Mouse (Mus musculus): ENCODE results near the gene Wdr13. TPM values are rescaled to one million over a fixed set of nuclear protein-coding genes. Genes with fewer than 3 reads are reported as not detected.

The Wdr13 gene
- polyA plus RNA-seq, 1 experiment from 2014 or later = 24.1 TPM

- Histone ChIP-seq H3K9me3 (no peaks in the 10 kb centered on the region), H3K4me1 (0 out of 2 replicates have a peak, but pooled peaks cover 6% of the 10 kb centered on the region), H3K27ac (no peak overlapping the region), H3K36me3 (peaks cover 3% of the 10 kb centered on the region; the same call in 1 of the 2 replicates), H3K27me3 (replicated peaks) (no peaks in the 10 kb centered on the region), H3K9ac (no peak overlapping the region), H3K4me2 (no peak overlapping the region), H3K4me3 (replicated peaks) (no peak overlapping the region)
- ATAC-seq (ENCODE audit: insufficient read depth, low FRiP score, low read depth) = no peak
- WGBS = 79% methylated on average over 7 of the region's 7 CpGs
Measured at GRCm38 (mm10) chrX:8142948-8143347, 10.3 kb upstream of the Wdr13 start.

DNA sequence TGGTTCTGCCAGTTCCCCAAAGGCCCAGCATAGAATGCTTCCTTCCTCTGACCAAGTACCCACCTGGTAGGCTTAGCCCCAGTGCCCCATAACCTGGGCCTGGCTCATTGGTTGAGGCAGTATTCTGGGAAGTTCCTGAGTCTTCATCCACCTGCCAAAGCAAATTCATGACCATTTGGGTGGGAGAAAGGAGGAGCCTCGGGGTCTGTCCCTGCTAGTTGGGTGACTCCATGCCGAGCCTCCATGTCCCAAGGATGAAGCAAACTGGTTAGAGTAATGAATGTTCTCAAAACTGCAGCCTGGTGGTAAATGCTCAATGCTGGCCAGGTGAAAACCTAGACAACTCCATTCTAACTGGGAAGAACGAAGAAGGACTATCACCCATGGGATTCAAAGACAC, 8.4 kb upstream of the Wdr13 start:
- no peak overlapping the region for H3K9ac ChIP-seq
- 73% methylated on average over 3 of the region's 3 CpGs for WGBS
- ATAC-seq (ENCODE audit: insufficient read depth, low FRiP score, low read depth) = no peak
- H3K4me3 ChIP-seq (replicated peaks) = no peak overlapping the region
- H3K27ac ChIP-seq = no peak overlapping the region
- no peak overlapping the region for H3K4me2 ChIP-seq
- H3K27me3 ChIP-seq (replicated peaks) = no peaks in the 10 kb centered on the region
- H3K36me3 ChIP-seq = peaks cover 3% of the 10 kb centered on the region; the same call in 1 of the 2 replicates
- no peaks in the 10 kb centered on the region for H3K9me3 ChIP-seq
- 0 out of 2 replicates have a peak, but pooled peaks cover 6% of the 10 kb centered on the region for H3K4me1 ChIP-seq

DNA sequence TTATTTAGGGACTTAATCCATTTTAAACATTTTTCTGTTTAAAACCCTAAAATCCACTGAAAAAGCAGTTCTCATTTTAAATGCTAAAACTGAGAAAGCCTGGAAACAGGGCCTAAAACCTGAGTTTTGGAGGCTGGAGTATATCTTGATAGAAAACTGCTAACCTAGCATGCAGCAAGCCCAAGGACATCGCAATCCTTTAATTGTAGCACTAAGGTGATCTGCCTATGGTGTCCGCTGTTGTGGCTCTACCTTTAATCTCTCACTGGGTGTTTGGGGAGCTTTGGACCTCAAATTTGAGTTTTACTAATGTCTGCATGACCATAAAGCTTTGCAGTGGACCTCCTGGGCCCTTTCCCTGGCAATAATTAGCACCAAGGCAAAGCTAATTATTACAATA, 7.8 kb upstream of the Wdr13 start:
- Histone ChIP-seq H3K4me3 (replicated peaks) (no peak overlapping the region), H3K36me3 (peaks cover 3% of the 10 kb centered on the region; the same call in 1 of the 2 replicates), H3K4me1 (0 out of 2 replicates have a peak, but pooled peaks cover 6% of the 10 kb centered on the region), H3K27ac (no peak overlapping the region), H3K9ac (no peak overlapping the region), H3K9me3 (no peaks in the 10 kb centered on the region), H3K4me2 (no peak overlapping the region), H3K27me3 (replicated peaks) (no peaks in the 10 kb centered on the region)
- ATAC-seq (ENCODE audit: insufficient read depth, low FRiP score, low read depth) = no peak
- WGBS = 96% methylated on average over 2 of the region's 2 CpGs

DNA sequence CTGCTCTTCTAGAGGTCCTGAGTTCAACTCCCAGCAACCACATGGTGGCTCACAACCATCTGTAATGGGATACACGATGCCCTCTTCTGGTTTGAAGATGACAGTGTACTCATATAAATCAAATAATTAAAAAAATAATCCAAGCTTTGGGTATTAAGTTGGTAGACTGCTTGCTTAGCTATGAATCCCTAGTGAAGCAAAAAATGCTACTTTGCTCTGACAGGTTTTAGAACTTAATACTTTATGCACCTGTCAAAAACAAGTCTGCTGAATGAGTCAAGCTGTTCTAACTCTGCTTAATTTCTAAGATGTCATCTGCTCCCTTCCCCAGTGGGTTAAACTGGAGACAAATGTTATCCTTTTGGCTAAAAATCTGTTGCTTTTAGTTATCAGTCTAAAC, 6.8 kb upstream of the Wdr13 start:
- no peaks in the 10 kb centered on the region for H3K27me3 ChIP-seq (replicated peaks)
- 39% methylated on average over 1 of the region's 1 CpGs for WGBS
- no peak overlapping the region for H3K4me3 ChIP-seq (replicated peaks)
- H3K9ac ChIP-seq = no peak overlapping the region
- no peaks in the 10 kb centered on the region for H3K9me3 ChIP-seq
- H3K27ac ChIP-seq = no peak overlapping the region
- H3K4me1 ChIP-seq = 0 out of 2 replicates have a peak, but pooled peaks cover 6% of the 10 kb centered on the region
- no peak for ATAC-seq (ENCODE audit: insufficient read depth, low FRiP score, low read depth)
- H3K4me2 ChIP-seq = no peak overlapping the region
- H3K36me3 ChIP-seq = peaks cover 3% of the 10 kb centered on the region; the same call in 1 of the 2 replicates

DNA sequence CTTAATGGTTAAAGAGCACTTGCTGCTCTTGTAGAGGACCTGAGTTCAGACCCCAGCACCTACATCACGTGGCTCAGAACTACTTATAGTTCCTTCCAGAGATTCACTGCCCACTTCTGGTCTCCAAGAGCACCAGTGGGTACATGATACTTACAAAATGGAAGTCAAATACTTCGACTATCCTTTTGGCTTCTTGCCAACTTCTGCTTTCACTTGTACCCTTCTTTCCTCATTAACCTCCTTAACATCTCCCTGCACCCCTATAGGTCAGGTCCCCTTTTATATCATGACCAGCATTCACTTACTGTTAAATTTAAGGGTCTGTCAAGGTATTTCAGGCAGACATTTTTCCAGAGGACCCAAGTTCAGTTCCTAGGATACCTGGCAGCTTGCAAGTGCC, 3.2 kb upstream of the Wdr13 start:
- Histone ChIP-seq H3K27ac (no peak overlapping the region), H3K4me2 (no peak overlapping the region)

DNA sequence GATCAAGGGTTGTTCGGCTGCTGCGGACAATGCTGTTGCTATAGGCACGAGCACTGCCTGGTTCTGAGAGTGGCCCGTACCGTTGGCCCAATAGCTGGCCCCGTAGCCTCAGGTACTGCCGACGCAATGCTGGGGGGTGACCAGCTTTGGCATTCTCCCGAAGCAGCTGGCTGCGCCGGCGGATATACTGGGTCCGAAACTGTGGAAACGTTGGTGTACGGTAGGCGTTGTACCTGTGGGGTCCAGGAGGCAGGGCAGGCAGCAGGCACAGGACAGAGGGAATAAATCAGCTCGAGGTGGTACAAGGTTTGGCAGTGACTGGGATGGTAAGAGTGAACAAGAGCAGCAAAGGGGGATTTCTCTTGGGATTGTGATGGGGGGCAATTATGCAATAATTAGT, 1.3 kb downstream of the Wdr13 start:
- H3K36me3 ChIP-seq = peaks cover 3% of the 10 kb centered on the region; the same call in 1 of the 2 replicates
- H3K27me3 ChIP-seq (replicated peaks) = no peaks in the 10 kb centered on the region
- no peak for ATAC-seq (ENCODE audit: insufficient read depth, low FRiP score, low read depth)
- H3K4me3 ChIP-seq (replicated peaks) = peak overlapping the region; percentile 52
- H3K4me2 ChIP-seq = peak overlapping the region; percentile 52
- H3K9me3 ChIP-seq = no peaks in the 10 kb centered on the region
- no peaks in the 10 kb centered on the region for H3K4me1 ChIP-seq
- no peak overlapping the region for H3K9ac ChIP-seq
- 90% methylated on average over 17 of the region's 17 CpGs for WGBS
- no peak overlapping the region for H3K27ac ChIP-seq

More for the DNA sequence above, 3.2 kb upstream of the Wdr13 start:
- Histone ChIP-seq H3K9me3 (no peaks in the 10 kb centered on the region), H3K4me1 (no peaks in the 10 kb centered on the region), H3K4me3 (replicated peaks) (no peak overlapping the region), H3K27me3 (replicated peaks) (no peaks in the 10 kb centered on the region), H3K36me3 (peaks cover 1% of the 10 kb centered on the region; the same call in 1 of the 2 replicates), H3K9ac (no peak overlapping the region)
- no peak for ATAC-seq (ENCODE audit: insufficient read depth, low FRiP score, low read depth)
- 35% methylated on average over 2 of the region's 2 CpGs for whole genome bisulfite sequencing

GRCm38 (mm10) chrX:8125235-8125634, 7.5 kb downstream of the Wdr13 start:
- no peak overlapping the region for H3K9ac ChIP-seq
- peaks cover 8% of the 10 kb centered on the region; the same call in 1 of the 2 replicates for H3K36me3 ChIP-seq
- H3K4me3 ChIP-seq (replicated peaks) = no peak overlapping the region
- no peaks in the 10 kb centered on the region for H3K4me1 ChIP-seq
- H3K9me3 ChIP-seq = no peaks in the 10 kb centered on the region
- no peak for ATAC-seq (ENCODE audit: insufficient read depth, low FRiP score, low read depth)
- no peak overlapping the region for H3K27ac ChIP-seq
- 75% methylated on average over 7 of the region's 7 CpGs for WGBS
- no peaks in the 10 kb centered on the region for H3K27me3 ChIP-seq (replicated peaks)
- no peak overlapping the region for H3K4me2 ChIP-seq

GRCm38 (mm10) chrX:8123821-8124470, 8.7 kb downstream of the Wdr13 start:
- Histone ChIP-seq H3K4me1 (no peaks in the 10 kb centered on the region), H3K27me3 (replicated peaks) (no peaks in the 10 kb centered on the region), H3K27ac (no peak overlapping the region), H3K9me3 (no peaks in the 10 kb centered on the region), H3K4me2 (no peak overlapping the region), H3K4me3 (replicated peaks) (no peak overlapping the region), H3K9ac (no peak overlapping the region), H3K36me3 (peaks cover 5% of the 10 kb centered on the region; the same call in 1 of the 2 replicates)
- ATAC-seq (ENCODE audit: insufficient read depth, low FRiP score, low read depth) = no peak
- 81% methylated on average over 6 of the region's 6 CpGs for WGBS

DNA sequence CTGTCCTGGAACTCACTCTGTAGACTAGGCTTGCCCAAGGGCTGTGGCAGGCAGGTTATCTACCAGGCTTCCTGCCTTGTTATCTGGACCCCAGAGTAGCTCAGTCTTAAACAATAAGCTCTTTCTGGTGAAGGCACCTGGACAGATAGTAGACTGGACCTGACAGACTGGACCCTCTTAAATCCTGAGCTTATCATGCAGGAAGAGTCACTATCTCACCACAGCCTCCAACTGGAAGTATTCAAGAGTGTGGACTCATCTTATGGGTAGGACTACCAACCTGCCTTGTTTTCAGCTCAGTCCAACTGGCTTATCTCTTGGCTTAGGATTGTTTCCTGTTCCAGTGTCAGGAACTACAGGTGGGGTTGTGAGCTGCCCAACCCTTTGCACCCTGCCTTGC, 15.4 kb downstream of the Wdr13 start:
- no peak overlapping the region for H3K4me3 ChIP-seq (replicated peaks)
- ATAC-seq (ENCODE audit: insufficient read depth, low FRiP score, low read depth) = no peak
- H3K4me1 ChIP-seq = no peaks in the 10 kb centered on the region

GRCm38 (mm10) chrX:8115275-8115674, 17.4 kb downstream of the Wdr13 start:
- H3K9ac ChIP-seq = no peak overlapping the region
- no peaks in the 10 kb centered on the region for H3K27me3 ChIP-seq (replicated peaks)
- no peaks in the 10 kb centered on the region for H3K9me3 ChIP-seq
- H3K4me2 ChIP-seq = no peak overlapping the region
- no peak overlapping the region for H3K27ac ChIP-seq
- H3K4me3 ChIP-seq (replicated peaks) = no peak overlapping the region
- no peaks in the 10 kb centered on the region for H3K36me3 ChIP-seq
- no peak for ATAC-seq (ENCODE audit: insufficient read depth, low FRiP score, low read depth)
- 77% methylated on average over 4 of the region's 4 CpGs for WGBS
- no peaks in the 10 kb centered on the region for H3K4me1 ChIP-seq

More for the DNA sequence above, 15.4 kb downstream of the Wdr13 start:
- no peaks in the 10 kb centered on the region for H3K36me3 ChIP-seq
- no peaks in the 10 kb centered on the region for H3K27me3 ChIP-seq (replicated peaks)
- H3K9ac ChIP-seq = no peak overlapping the region
- no peak overlapping the region for H3K27ac ChIP-seq
- H3K9me3 ChIP-seq = no peaks in the 10 kb centered on the region
- H3K4me2 ChIP-seq = no peak overlapping the region

DNA sequence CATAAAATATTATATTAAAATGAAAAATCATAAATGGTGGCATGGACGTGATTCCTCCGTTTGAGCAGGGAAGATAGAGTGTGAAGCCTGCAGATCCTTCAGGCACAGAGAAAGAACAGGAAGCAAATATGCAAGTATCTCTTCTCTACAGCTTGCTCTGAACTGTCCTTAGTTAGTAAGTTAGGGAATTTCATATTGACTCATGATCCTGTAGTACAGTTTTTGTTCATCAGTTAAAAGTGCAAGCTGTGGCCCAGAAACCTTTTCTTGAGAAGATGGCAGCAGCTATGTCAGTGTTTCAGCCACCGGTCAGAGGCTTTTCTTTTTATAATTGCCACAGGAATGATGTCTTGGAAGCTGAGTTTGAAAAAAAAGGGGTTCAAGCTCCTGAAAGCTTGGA, 27.7 kb downstream of the Wdr13 start:
- H3K27me3 ChIP-seq (replicated peaks) = no peaks in the 10 kb centered on the region
- no peaks in the 10 kb centered on the region for H3K9me3 ChIP-seq
- no peak overlapping the region for H3K27ac ChIP-seq
- no peak overlapping the region for H3K9ac ChIP-seq
- H3K4me3 ChIP-seq (replicated peaks) = no peak overlapping the region
- no peak for ATAC-seq (ENCODE audit: insufficient read depth, low FRiP score, low read depth)
- H3K4me1 ChIP-seq = no peaks in the 10 kb centered on the region
- no peak overlapping the region for H3K4me2 ChIP-seq
- H3K36me3 ChIP-seq = no peaks in the 10 kb centered on the region
- WGBS = 89% methylated on average over 3 of the region's 3 CpGs

- ATAC-seq (ENCODE audit: insufficient read depth, low FRiP score, low read depth) = peak; percentile 63; the same call in 1 of the 2 replicates
- Histone ChIP-seq H3K9me3 (no peaks in the 10 kb centered on the region), H3K9ac (no peak overlapping the region), H3K27ac (no peak overlapping the region), H3K4me3 (replicated peaks) (no peak overlapping the region), H3K4me1 (no peaks in the 10 kb centered on the region), H3K27me3 (replicated peaks) (no peaks in the 10 kb centered on the region), H3K36me3 (no peaks in the 10 kb centered on the region), H3K4me2 (no peak overlapping the region)
- WGBS = 58% methylated on average over 7 of the region's 7 CpGs
Measured at GRCm38 (mm10) chrX:8102213-8102668, 30.5 kb downstream of the Wdr13 start.
